Mouse (Mus musculus) MEL (cell line): ENCODE data around the gene Hist1h2ae.
"Not testable (repeated sequence)": the region's sequence is repeated elsewhere in the genome, so short reads cannot be mapped to it uniquely, and the experiment has no call there.

Experiments
- CHD1 ChIP-seq: IDR thresholded peaks from 2 replicates; pipeline ENCODE4 v1.6.1; 2012; ENCODE audit warnings: low read depth, mild to moderate bottlenecking, inconsistent platforms, low read length, improper control_type of control experiment
- MAX ChIP-seq: IDR thresholded peaks from 2 replicates; pipeline ENCODE4 v1.6.1; 2011; ENCODE audit warnings: low read length, improper control_type of control experiment

DNA sequence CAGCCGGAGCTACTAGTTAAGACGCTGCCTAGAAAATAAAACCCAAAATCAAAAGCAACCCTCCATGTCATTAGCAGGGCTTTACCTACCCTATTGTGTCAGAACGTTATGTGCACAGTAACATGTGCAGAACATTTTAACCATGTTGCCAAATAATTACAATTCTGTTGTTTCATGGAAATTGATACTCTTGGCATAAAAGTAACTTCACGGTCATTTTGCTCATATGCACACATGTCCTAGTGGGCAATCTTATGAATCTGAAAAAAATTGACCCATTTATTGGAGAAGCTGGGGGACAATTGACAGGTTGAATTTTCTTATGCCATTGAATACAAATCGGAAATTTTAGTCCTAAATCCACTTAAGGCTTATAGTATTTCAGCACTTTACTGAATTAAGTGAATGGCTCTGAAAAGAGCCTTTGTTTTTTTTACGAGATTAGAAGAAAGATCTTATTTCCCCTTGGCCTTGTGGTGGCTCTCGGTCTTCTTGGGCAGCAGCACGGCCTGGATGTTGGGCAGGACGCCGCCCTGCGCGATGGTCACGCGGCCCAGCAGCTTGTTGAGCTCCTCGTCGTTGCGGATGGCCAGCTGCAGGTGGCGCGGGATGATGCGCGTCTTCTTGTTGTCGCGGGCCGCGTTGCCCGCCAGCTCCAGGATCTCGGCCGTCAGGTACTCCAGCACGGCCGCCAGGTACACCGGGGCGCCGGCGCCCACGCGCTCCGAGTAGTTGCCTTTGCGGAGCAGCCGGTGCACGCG lies 579 bp downstream of the Hist1h2ae start:
- TF ChIP-seq CHD1, MAX: not testable (repeated sequence)
